In genomic region chr10:91080540-91080939, GRCm38 (mm10) we compare ENCODE assay signal across 1 mouse cellular context.
TF ChIP-seq lines count a peak whose summit lies in the region.

No protein-coding gene starts in this region.

TF ChIP-seq in CH12.LX, 34 proteins besides CTCF, POLR2A, EP300 and RAD21:
- TF ChIP-seq IRF4 (IDR thresholded peaks at IDR 0.05; ENCODE audit: low read depth, low read length) (peak; percentile 52; the same call in 1 of the 2 replicates), ZKSCAN1 (IDR thresholded peaks at IDR 0.05; ENCODE audit: borderline replicate concordance, low read depth, low read length) (no peak), KAT2A (IDR thresholded peaks at IDR 0.05; ENCODE audit: insufficient replicate concordance, low read length) (no peak), SIN3A (IDR thresholded peaks at IDR 0.05; ENCODE audit: low read length) (peak; percentile 57; the same call in 1 of the 2 replicates)
